Comparison of ENCODE assay signal across 8 mouse cellular contexts in the genomic region with DNA sequence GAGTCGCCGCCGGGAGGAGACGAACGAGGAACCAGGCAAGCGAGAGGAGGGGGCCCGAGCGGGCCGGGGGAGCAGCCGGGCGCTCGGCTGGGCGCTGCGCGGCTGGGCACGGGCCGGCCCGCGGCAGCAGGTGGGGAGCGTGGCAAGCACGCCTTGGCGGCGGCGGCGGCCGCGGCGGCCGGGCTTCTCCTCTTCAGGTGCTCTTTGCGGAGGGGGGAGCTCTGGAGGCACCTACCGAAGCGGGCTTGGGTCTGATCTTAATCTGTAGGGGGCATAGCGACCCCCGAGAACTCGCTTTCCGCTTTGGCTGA. TPM values are rescaled to one million over a fixed set of nuclear protein-coding genes. Genes with fewer than 3 reads are reported as not detected.
DNase-seq lines count a peak whose midpoint lies in the region; ATAC-seq and TF ChIP-seq lines count a peak whose summit lies in the region.

No protein-coding gene starts in this region.

- no peak for TF ChIP-seq POLR2A in lung, adult 2 months (IDR thresholded peaks at IDR 0.05; ENCODE audit: borderline replicate concordance, extremely low read depth, low read depth, low read length)

- H3K36me3 ChIP-seq in embryonic facial prominence, embryonic 12.5 days = peaks cover 14% of the 10 kb centered on the region
- H3K36me3 ChIP-seq in intestine, postnatal 0 days (ENCODE audit: control insufficient read depth, insufficient read depth) = no peaks in the 10 kb centered on the region
- H3K36me3 ChIP-seq in neural tube, embryonic 13.5 days = peaks cover 11% of the 10 kb centered on the region

- 1% methylated on average over 35 of the region's 36 CpGs for whole genome bisulfite sequencing in lung, adult 2 months
- WGBS in embryonic facial prominence, embryonic 12.5 days = under 1% methylated on average over 17 of the region's 36 CpGs
- WGBS in intestine, postnatal 0 days = 0% methylated on average over 31 of the region's 36 CpGs
- 0% methylated on average over 28 of the region's 36 CpGs for WGBS in neural tube, embryonic 13.5 days

- no peak for TF ChIP-seq CTCF in lung, adult 2 months (IDR thresholded peaks at IDR 0.05; ENCODE audit: insufficient read depth, low read length)
- TF ChIP-seq CTCF in intestine, postnatal 0 days (IDR thresholded peaks at IDR 0.05; ENCODE audit: low read depth) = no peak

- no peaks in the 10 kb centered on the region for H3K27me3 ChIP-seq in embryonic facial prominence, embryonic 12.5 days
- H3K27me3 ChIP-seq in intestine, postnatal 0 days (replicated peaks; ENCODE audit: control insufficient read depth, insufficient read depth, low read length) = no peaks in the 10 kb centered on the region
- H3K27me3 ChIP-seq in neural tube, embryonic 13.5 days = 0 out of 2 replicates have a peak, but pooled peaks cover 14% of the 10 kb centered on the region

- H3K4me3 ChIP-seq in lung, adult 2 months (replicated peaks; ENCODE audit: extremely low read depth, low read depth, low read length) = peak overlapping the region; percentile 82
- H3K4me3 ChIP-seq in embryonic facial prominence, embryonic 12.5 days = peak overlapping the region; percentile 81
- H3K4me3 ChIP-seq in intestine, postnatal 0 days (ENCODE audit: low read depth, low read length) = peak overlapping the region; percentile 94
- peak overlapping the region; percentile 87 for H3K4me3 ChIP-seq in neural tube, embryonic 13.5 days

- peak overlapping the region; percentile 86 for H3K9ac ChIP-seq in embryonic facial prominence, embryonic 12.5 days
- H3K9ac ChIP-seq in intestine, postnatal 0 days (ENCODE audit: low read depth, low read length) = peak overlapping the region; percentile 95
- H3K9ac ChIP-seq in neural tube, embryonic 13.5 days = peak overlapping the region; percentile 83

- peak overlapping the region; percentile 96 for H3K27ac ChIP-seq in embryonic facial prominence, embryonic 12.5 days
- peak overlapping the region; percentile 97 for H3K27ac ChIP-seq in intestine, postnatal 0 days (ENCODE audit: low read depth, low read length)
- H3K27ac ChIP-seq in neural tube, embryonic 13.5 days (replicated peaks) = peak overlapping the region; percentile 92

- no peaks in the 10 kb centered on the region for H3K9me3 ChIP-seq in embryonic facial prominence, embryonic 12.5 days
- no peaks in the 10 kb centered on the region for H3K9me3 ChIP-seq in intestine, postnatal 0 days (ENCODE audit: control insufficient read depth)
- H3K9me3 ChIP-seq in neural tube, embryonic 13.5 days = no peaks in the 10 kb centered on the region

- DNase-seq in lung, adult 2 months = no peak
- DNase-seq in lung, postnatal 10 days = no peak
- no peak for DNase-seq in right cerebral cortex, postnatal 4 days
- DNase-seq in left cerebral cortex, postnatal 4 days = no peak
- DNase-seq in layer of hippocampus, postnatal 25 days (ENCODE audit: extremely low spot score in 1 of 2, low spot score in 1 of 2) = no peak

- intact Hi-C loops in left cerebral cortex, postnatal 4 days (cut with DNase I) = no loop called here

- peak; percentile 77 for ATAC-seq in embryonic facial prominence, embryonic 12.5 days (ENCODE audit: insufficient number of reproducible peaks, insufficient read depth, low FRiP score, low TSS enrichment)
- ATAC-seq in intestine, postnatal 0 days = peak; percentile 63
- ATAC-seq in neural tube, embryonic 13.5 days (ENCODE audit: low read depth) = peak; percentile 79

- H3K4me2 ChIP-seq in embryonic facial prominence, embryonic 12.5 days (replicated peaks) = peak overlapping the region; percentile 75
- peak overlapping the region; percentile 87 for H3K4me2 ChIP-seq in intestine, postnatal 0 days (replicated peaks; ENCODE audit: low read depth)
- peak overlapping the region; percentile 74 for H3K4me2 ChIP-seq in neural tube, embryonic 13.5 days

- H3K4me1 ChIP-seq in lung, adult 2 months (ENCODE audit: control insufficient read depth, insufficient read depth, low read length) = no peaks in the 10 kb centered on the region
- peaks cover 16% of the 10 kb centered on the region for H3K4me1 ChIP-seq in embryonic facial prominence, embryonic 12.5 days
- 0 out of 2 replicates have a peak, but pooled peaks cover 4% of the 10 kb centered on the region for H3K4me1 ChIP-seq in intestine, postnatal 0 days (replicated peaks; ENCODE audit: control insufficient read depth, insufficient read depth, low read length)
- H3K4me1 ChIP-seq in neural tube, embryonic 13.5 days (replicated peaks) = peaks cover 27% of the 10 kb centered on the region

RNA-seq across cellular contexts. Expression of a gene that starts 1.0 kb away (rescaled TPM):
- 14.0 and 22.0 TPM in 2 replicates for polyA plus RNA-seq in lung, adult 2 months (2012; rRNA removed)
- polyA plus RNA-seq in embryonic facial prominence, embryonic 12.5 days (2016; fragmentation: Nextera tagmentation; extraction: Ambion mirVana) = 39.1 and 43.5 TPM in 2 replicates
- polyA plus RNA-seq in intestine, postnatal 0 days (2015; fragmentation: Nextera tagmentation; extraction: Ambion mirVana) = 10.5 and 11.2 TPM in 2 replicates
- polyA plus RNA-seq in neural tube, embryonic 13.5 days (2015; fragmentation: Nextera tagmentation; extraction: Ambion mirVana) = 13.3 and 13.7 TPM in 2 replicates
- total RNA-seq in left cerebral cortex, postnatal 4 days (2021) = 10 to 100 TPM; 51.2 TPM
- 10 to 100 TPM; 71.5 to 77.6 TPM for total RNA-seq in layer of hippocampus, postnatal 25 days (2021)
